Comparison of ENCODE assay signal across 9 mouse cellular contexts in genomic region chr1:58366737-58367471, GRCm38 (mm10). TPM values are rescaled to one million over a fixed set of nuclear protein-coding genes. Genes with fewer than 3 reads are reported as not detected.
DNase-seq lines count a peak whose midpoint lies in the region; ATAC-seq and TF ChIP-seq lines count a peak whose summit lies in the region.
"Had no signal": no experiment of that assay in that cellular context is flagged by ENCODE, and none has a peak within 500 bp of the region (broad histone marks: within the 10 kb centered on the region; RNA-seq: fewer than 3 reads in every experiment).

No protein-coding gene starts in this region.

- peak; percentile 84 for TF ChIP-seq EP300 in ES-Bruce4 (IDR thresholded peaks at IDR 0.05; ENCODE audit: insufficient read depth, low read depth, low read length)

- TF ChIP-seq POLR2A in kidney, adult 2 months (IDR thresholded peaks at IDR 0.05; ENCODE audit: low read depth, low read length), result no peak
- TF ChIP-seq POLR2A in ES-Bruce4 (IDR thresholded peaks at IDR 0.05; ENCODE audit: insufficient read depth, low read length), result no peak

- no peak overlapping the region for H3K4me3 ChIP-seq in kidney, adult 2 months (ENCODE audit: insufficient read depth, low read depth, low read length)
- no peak overlapping the region for H3K4me3 ChIP-seq in kidney, embryonic 16.5 days (ENCODE audit: low read length)
- H3K4me3 ChIP-seq in ES-Bruce4 (ENCODE audit: low read depth, low read length), result peak overlapping the region; percentile 10; the same call in 1 of the 2 replicates

- no peak for TF ChIP-seq CTCF in kidney, adult 2 months (conservative IDR thresholded peaks at IDR 0.05; ENCODE audit: insufficient read depth, insufficient read length, low read depth, low read length)
- no peak for TF ChIP-seq CTCF in ES-Bruce4 (IDR thresholded peaks at IDR 0.05; ENCODE audit: low read depth, low read length)

- peak; percentile 61 for DNase-seq in kidney, adult 2 months
- peak; percentile 76 for DNase-seq in 3T3-L1 (ENCODE audit: low read depth, low spot score)
- peak; percentile 72 for DNase-seq in fibroblast of lung, adult 2 months (ENCODE audit: low read depth)
- no peak for DNase-seq in thymus, adult 18-20 months
- DNase-seq in ovary, postnatal 10 days (ENCODE audit: low spot score), result no peak
- DNase-seq: adrenal gland, postnatal 14 days; cerebellum, adult 9-11 months had no signal

- H3K9me3 ChIP-seq in kidney, embryonic 16.5 days (ENCODE audit: low read length), result 0 out of 2 replicates have a peak, but pooled peaks cover 3% of the 10 kb centered on the region
- H3K9me3 ChIP-seq in ES-Bruce4 (replicated peaks; ENCODE audit: control insufficient read depth, insufficient read depth, low read length, poor library complexity, severe bottlenecking), result no peaks in the 10 kb centered on the region; the same call in 1 of the 2 replicates

- no peak overlapping the region for H3K9ac ChIP-seq in kidney, embryonic 16.5 days (replicated peaks; ENCODE audit: low read length)
- no peak overlapping the region for H3K9ac ChIP-seq in ES-Bruce4 (ENCODE audit: low read depth, poor library complexity, severe bottlenecking)

- H3K27me3 ChIP-seq in kidney, adult 2 months (replicated peaks; ENCODE audit: control insufficient read depth, insufficient read depth, low read length), result no peaks in the 10 kb centered on the region
- H3K27me3 ChIP-seq in kidney, embryonic 16.5 days (ENCODE audit: insufficient read depth, low read length), result no peaks in the 10 kb centered on the region
- no peaks in the 10 kb centered on the region for H3K27me3 ChIP-seq in ES-Bruce4 (ENCODE audit: control insufficient read depth, insufficient read depth, low read length, poor library complexity, severe bottlenecking)

- no peaks in the 10 kb centered on the region for H3K36me3 ChIP-seq in kidney, adult 2 months (ENCODE audit: control insufficient read depth, insufficient read depth, low read length)
- no peaks in the 10 kb centered on the region for H3K36me3 ChIP-seq in kidney, embryonic 16.5 days (ENCODE audit: insufficient read depth, low read length)
- no peaks in the 10 kb centered on the region for H3K36me3 ChIP-seq in ES-Bruce4 (ENCODE audit: control insufficient read depth, insufficient read depth, low read length, poor library complexity, severe bottlenecking)

- no peak overlapping the region for H3K4me2 ChIP-seq in kidney, embryonic 16.5 days (replicated peaks; ENCODE audit: low read depth, low read length)

- H3K4me1 ChIP-seq in kidney, adult 2 months (ENCODE audit: control insufficient read depth, insufficient read depth, low read length), result no peaks in the 10 kb centered on the region
- no peaks in the 10 kb centered on the region for H3K4me1 ChIP-seq in kidney, embryonic 16.5 days (ENCODE audit: insufficient read depth, low read length)
- no peaks in the 10 kb centered on the region for H3K4me1 ChIP-seq in ES-Bruce4 (ENCODE audit: control insufficient read depth, insufficient read depth, low read length)

- 64% methylated on average over 12 of the region's 12 CpGs for WGBS in kidney, adult 2 months
- 69% methylated on average over 12 of the region's 12 CpGs for WGBS in kidney, embryonic 16.5 days

- no peak overlapping the region for H3K27ac ChIP-seq in kidney, adult 2 months (ENCODE audit: insufficient read depth, low read depth, low read length)
- no peak overlapping the region for H3K27ac ChIP-seq in kidney, embryonic 16.5 days (ENCODE audit: low read length)
- H3K27ac ChIP-seq in ES-Bruce4 (ENCODE audit: insufficient read depth, low read length), result peak overlapping the region; percentile 95

- no peak for ATAC-seq in kidney, embryonic 16.5 days (ENCODE audit: low FRiP score, low TSS enrichment)

RNA-seq across cellular contexts. Expression of gene Bzw1, which starts 25.8 kb away (rescaled TPM):
- 24.8 and 32.2 TPM in 2 replicates for polyA plus RNA-seq in kidney, adult 2 months (2012; rRNA removed)
- 350 and 352 TPM in 2 replicates for polyA plus RNA-seq in kidney, embryonic 16.5 days (2015; fragmentation: Nextera tagmentation; extraction: Ambion mirVana)
- 298 and 313 TPM in 2 replicates for polyA plus RNA-seq in ES-Bruce4 (2011; ENCODE audit: insufficient read depth, insufficient read length, low read depth, missing spikeins)

RNA-seq across cellular contexts. Expression of gene Clk1, which starts 57.0 kb away (rescaled TPM):
- 35.1 and 45.9 TPM in 2 replicates for polyA plus RNA-seq in kidney, adult 2 months (2012; rRNA removed)
- 191 and 204 TPM in 2 replicates for polyA plus RNA-seq in kidney, embryonic 16.5 days (2015; fragmentation: Nextera tagmentation; extraction: Ambion mirVana)
- polyA plus RNA-seq in ES-Bruce4 (2011; ENCODE audit: insufficient read depth, insufficient read length, low read depth, missing spikeins), result 201 and 216 TPM in 2 replicates

Comparison
In these comparisons a context has a peak if more than half of its experiments do, and no peak if none do; other contexts are left out.
1. DNase-seq: peak in kidney, adult 2 months (single experiment), 3T3-L1 (single experiment) and fibroblast of lung, adult 2 months (single experiment); none in thymus, adult 18-20 months (0 of 2) and ovary, postnatal 10 days (single experiment).